Mouse (Mus musculus) small intestine, adult 2 months (tissue): ENCODE measurements around the gene Artn. TPM values are rescaled to one million over a fixed set of nuclear protein-coding genes. Genes with fewer than 3 reads are reported as not detected.

Experiments used
- H3K27ac ChIP-seq: fragments of 200-500 bp; 2 replicates; pipeline ENCODE4 v1.5.1; 2012; ENCODE audit warnings: low read depth, low read length, control low read depth, inconsistent platforms; ENCODE audit not compliant: insufficient read depth
- H3K27me3 ChIP-seq: fragments of 200-500 bp; 2 replicates; pipeline ENCODE4 v1.6.1; 2012; ENCODE audit warnings: mild to moderate bottlenecking, moderate library complexity, low read length, inconsistent platforms; ENCODE audit not compliant: control insufficient read depth, insufficient read depth
- H3K36me3 ChIP-seq: fragments of 200-500 bp; 2 replicates; pipeline ENCODE4 v1.6.1; 2012; ENCODE audit warnings: mild to moderate bottlenecking, low read length, control low read depth, inconsistent platforms; ENCODE audit not compliant: control insufficient read depth, insufficient read depth
- H3K4me1 ChIP-seq: fragments of 200-500 bp; 2 replicates; pipeline ENCODE4 v1.6.1; 2012; ENCODE audit warnings: low read length, inconsistent platforms, mixed read lengths; ENCODE audit not compliant: control insufficient read depth, insufficient read depth, insufficient read length
- H3K4me3 ChIP-seq: fragments of 200-500 bp; 2 replicates; pipeline ENCODE4 v1.5.1; 2012; ENCODE audit warnings: low read depth, mild to moderate bottlenecking, control low read depth, inconsistent platforms, low read length, moderate library complexity
- CTCF ChIP-seq: fragments of 200-500 bp; IDR thresholded peaks from 2 replicates; pipeline ENCODE4 v1.5.1; 2012; ENCODE audit warnings: low read depth, mild to moderate bottlenecking, control low read depth, inconsistent platforms, low read length, moderate library complexity, mixed read lengths; ENCODE audit not compliant: insufficient replicate concordance, insufficient read length; ENCODE audit errors: extremely low read depth
- POLR2A ChIP-seq: fragments of 200-500 bp; IDR thresholded peaks from 2 replicates; pipeline ENCODE4 v1.6.1; 2012; ENCODE audit warnings: low read depth, mild to moderate bottlenecking, control low read depth, inconsistent platforms, low read length, moderate library complexity
- WGBS: fragments of 180-500 bp; shearing (Covaris S2); methylation state at CpG from one replicate; pipeline ENCODE4 v1.1.7; 2018; 5-methylcytosine and 5-hydroxymethylcytosine counted together
- polyA plus RNA-seq: library from polyadenylated mRNA; depleted of rRNA; stranded (reverse); fragments of >200 nt; gene quantifications from 2 replicates; pipeline ENCODE4 v1.2.3, GENCODE M21; 2012; rRNA removed

The Artn gene
- polyA plus RNA-seq: 1.9 and 3.1 TPM in 2 replicates

DNA sequence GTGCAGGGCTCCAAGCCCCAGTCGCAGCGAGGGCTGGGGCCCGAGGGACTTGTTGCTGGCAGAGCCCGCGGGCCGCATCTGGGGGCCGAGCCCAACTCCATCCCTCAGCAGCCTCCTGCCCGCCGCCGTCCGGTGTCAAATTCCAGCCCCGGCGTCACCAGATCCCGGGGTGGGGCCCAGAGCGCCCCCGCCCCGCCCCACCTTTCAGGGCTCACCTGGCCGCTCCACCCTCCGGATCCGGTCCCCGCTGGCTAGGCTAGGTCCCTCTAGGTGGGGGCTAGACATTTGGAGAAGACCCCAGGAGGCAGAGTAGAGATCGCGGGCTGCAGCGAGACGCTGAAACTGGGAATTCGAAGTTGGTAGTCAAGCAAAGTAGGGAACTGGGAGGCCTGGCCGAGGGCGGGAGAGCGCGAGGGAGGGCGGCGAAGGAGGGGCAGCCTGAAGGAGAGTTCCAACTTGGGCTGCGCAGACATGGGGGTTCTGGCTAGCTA, at the start of gene Artn:
Gene Artn (minus strand): TSS at position 373 of the 491 bp plus-strand sequence.
- Histone ChIP-seq H3K4me3 (peak within 1 kb of the TSS; percentile 57), H3K36me3 (no peaks in the 10 kb centered on the region), H3K27me3 (peaks cover 22% of the 10 kb centered on the region), H3K27ac (0 out of 2 replicates have a peak within 1 kb of the TSS, but pooled peaks have one; percentile 7), H3K4me1 (peaks cover 14% of the 10 kb centered on the region)
- WGBS: 1% methylated on average over 33 of the region's 33 CpGs
- TF ChIP-seq POLR2A: no peak
- TF ChIP-seq CTCF: no peak

- WGBS: 91% methylated on average over 4 of the region's 4 CpGs
- H3K4me3 ChIP-seq: no peak overlapping the region
- H3K27me3 ChIP-seq: no peaks in the 10 kb centered on the region
- no peak overlapping the region for H3K27ac ChIP-seq
- peaks cover 16% of the 10 kb centered on the region for H3K4me1 ChIP-seq
- no peaks in the 10 kb centered on the region; the same call in 1 of the 2 replicates for H3K36me3 ChIP-seq
- no peak for TF ChIP-seq POLR2A
- no peak for TF ChIP-seq CTCF
Measured at GRCm38 (mm10) chr4:117979181-117979580, 49.6 kb upstream of the Artn start.

GRCm38 (mm10) chr4:117978282-117978681, 48.7 kb upstream of the Artn start:
- WGBS: 93% methylated on average over 9 of the region's 9 CpGs
- no peak overlapping the region for H3K27ac ChIP-seq
- H3K36me3 ChIP-seq: no peaks in the 10 kb centered on the region; the same call in 1 of the 2 replicates
- no peaks in the 10 kb centered on the region for H3K27me3 ChIP-seq
- no peak overlapping the region for H3K4me3 ChIP-seq
- peaks cover 16% of the 10 kb centered on the region for H3K4me1 ChIP-seq
- no peak for TF ChIP-seq POLR2A
- TF ChIP-seq CTCF: no peak

GRCm38 (mm10) chr4:117977841-117978240, 48.3 kb upstream of the Artn start:
- Histone ChIP-seq H3K27ac (no peak overlapping the region), H3K4me1 (peaks cover 13% of the 10 kb centered on the region)
- whole genome bisulfite sequencing: 94% methylated on average over 11 of the region's 11 CpGs

DNA sequence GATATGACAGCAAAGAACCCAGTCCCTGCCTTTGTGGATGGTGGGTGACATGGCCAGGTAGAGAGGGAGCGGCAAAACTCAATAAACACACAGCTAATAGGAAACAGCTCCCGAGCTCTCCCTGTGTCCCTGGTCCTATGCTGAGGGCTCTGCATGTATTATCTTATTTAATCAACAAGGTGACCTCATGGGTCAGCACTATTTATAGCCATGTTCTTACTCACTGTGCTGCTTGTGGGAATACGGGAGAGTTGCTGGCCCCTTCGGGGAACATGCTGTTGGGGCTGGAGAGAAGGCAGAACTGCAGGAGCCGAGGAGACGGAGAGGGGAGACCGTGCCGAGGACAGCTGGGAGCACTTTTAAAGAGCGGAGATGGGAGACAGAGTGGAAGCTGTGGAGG, 47.8 kb upstream of the Artn start:
- Histone ChIP-seq H3K4me1 (peaks cover 8% of the 10 kb centered on the region; the same call in 1 of the 2 replicates), H3K4me3 (no peak overlapping the region), H3K27ac (no peak overlapping the region), H3K27me3 (no peaks in the 10 kb centered on the region), H3K36me3 (no peaks in the 10 kb centered on the region; the same call in 1 of the 2 replicates)
- WGBS: 82% methylated on average over 9 of the region's 9 CpGs
- TF ChIP-seq CTCF (no peak), POLR2A (no peak)

More at GRCm38 (mm10) chr4:117977841-117978240, 48.3 kb upstream of the Artn start:
- Histone ChIP-seq H3K27me3 (no peaks in the 10 kb centered on the region), H3K4me3 (no peak overlapping the region), H3K36me3 (no peaks in the 10 kb centered on the region; the same call in 1 of the 2 replicates)
- no peak for TF ChIP-seq CTCF
- TF ChIP-seq POLR2A: no peak

DNA sequence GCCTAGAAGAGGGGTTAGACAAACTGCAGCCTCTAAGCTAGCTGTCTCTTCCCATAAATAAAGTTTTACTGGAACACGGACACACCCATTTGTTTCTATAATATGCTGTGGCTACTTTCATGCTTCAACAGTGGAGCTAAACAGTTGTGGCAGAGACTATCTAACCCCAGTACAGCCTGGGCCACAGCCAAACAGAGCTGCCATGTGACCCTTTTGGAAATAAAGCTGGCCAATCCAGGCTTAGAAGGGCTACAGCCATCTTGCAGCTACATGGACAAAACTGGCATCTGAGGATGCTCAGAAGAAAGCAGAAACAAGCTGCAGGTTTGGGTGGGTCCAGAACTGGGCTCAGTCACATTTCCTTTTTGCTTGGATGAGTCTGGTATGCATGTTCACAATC, 46.3 kb upstream of the Artn start:
- peaks cover 5% of the 10 kb centered on the region; the same call in 1 of the 2 replicates for H3K4me1 ChIP-seq
- WGBS: 51% methylated on average over 1 of the region's 1 CpGs
- H3K27ac ChIP-seq: no peak overlapping the region
- no peaks in the 10 kb centered on the region for H3K27me3 ChIP-seq
- H3K36me3 ChIP-seq: no peaks in the 10 kb centered on the region; the same call in 1 of the 2 replicates
- TF ChIP-seq CTCF (no peak), POLR2A (no peak)
- H3K4me3 ChIP-seq: no peak overlapping the region

- no peaks in the 10 kb centered on the region; the same call in 1 of the 2 replicates for H3K36me3 ChIP-seq
- TF ChIP-seq CTCF: no peak
- TF ChIP-seq POLR2A: no peak
- WGBS: 53% methylated on average over 5 of the region's 5 CpGs
- H3K4me3 ChIP-seq: no peak overlapping the region
- H3K4me1 ChIP-seq: peaks cover 3% of the 10 kb centered on the region; the same call in 1 of the 2 replicates
- H3K27ac ChIP-seq: no peak overlapping the region
- no peaks in the 10 kb centered on the region for H3K27me3 ChIP-seq
Measured at GRCm38 (mm10) chr4:117974719-117975118, 45.2 kb upstream of the Artn start.

GRCm38 (mm10) chr4:117972999-117973398, 43.4 kb upstream of the Artn start:
- H3K4me1 ChIP-seq: peaks cover 3% of the 10 kb centered on the region; the same call in 1 of the 2 replicates
- no peaks in the 10 kb centered on the region; the same call in 1 of the 2 replicates for H3K36me3 ChIP-seq
- H3K27ac ChIP-seq: no peak overlapping the region
- H3K4me3 ChIP-seq: no peak overlapping the region
- no peaks in the 10 kb centered on the region for H3K27me3 ChIP-seq
- TF ChIP-seq POLR2A (no peak), CTCF (no peak)
- 68% methylated on average over 10 of the region's 10 CpGs for WGBS
